9 mouse cellular contexts compared by ENCODE assay signal in genomic region chr9:72155250-72156138, GRCm38 (mm10). TPM values are rescaled to one million over a fixed set of nuclear protein-coding genes. Genes with fewer than 3 reads are reported as not detected.
DNase-seq lines count a peak whose midpoint lies in the region; ATAC-seq and TF ChIP-seq lines count a peak whose summit lies in the region.
"Had no signal": no experiment of that assay in that cellular context is flagged by ENCODE, and none has a peak within 500 bp of the region (broad histone marks: within the 10 kb centered on the region; RNA-seq: fewer than 3 reads in every experiment).

No protein-coding gene starts in this region.

- no peaks in the 10 kb centered on the region for H3K27me3 ChIP-seq in heart, adult 2 months (ENCODE audit: control insufficient read depth, insufficient read depth, low read length)
- no peaks in the 10 kb centered on the region for H3K27me3 ChIP-seq in intestine, embryonic 16.5 days (replicated peaks; ENCODE audit: control insufficient read depth, insufficient read depth, low read length)

- H3K36me3 ChIP-seq in heart, adult 2 months (ENCODE audit: control insufficient read depth, insufficient read depth, low read length): no peaks in the 10 kb centered on the region
- H3K36me3 ChIP-seq in intestine, embryonic 16.5 days (ENCODE audit: control insufficient read depth, insufficient read depth, low read length): no peaks in the 10 kb centered on the region

- no peak overlapping the region for H3K27ac ChIP-seq in heart, adult 2 months
- no peak overlapping the region for H3K27ac ChIP-seq in intestine, embryonic 16.5 days (ENCODE audit: low read length)

- no peak overlapping the region for H3K9ac ChIP-seq in heart, adult 2 months (ENCODE audit: low read depth, low read length)
- no peak overlapping the region for H3K9ac ChIP-seq in intestine, embryonic 16.5 days (ENCODE audit: low read depth, low read length)

- H3K79me2 ChIP-seq in heart, adult 2 months (replicated peaks; ENCODE audit: control insufficient read depth, insufficient read depth, low read length): no peaks in the 10 kb centered on the region

- H3K9me3 ChIP-seq in intestine, embryonic 16.5 days (ENCODE audit: control insufficient read depth, low read length): no peaks in the 10 kb centered on the region

- intact Hi-C loops in heart, adult 2 months (cut with DNase I): no loop called here
- intact Hi-C loops in heart, postnatal 10 days (cut with DNase I): no loop called here

- no peak for TF ChIP-seq EP300 in heart, adult 2 months (IDR thresholded peaks at IDR 0.05; ENCODE audit: insufficient read depth, low read depth, low read length)

- peak overlapping the region; percentile 20; the same call in 1 of the 2 replicates for H3K4me3 ChIP-seq in heart, adult 2 months
- peak overlapping the region; percentile 13; the same call in 1 of the 2 replicates for H3K4me3 ChIP-seq in intestine, embryonic 16.5 days (ENCODE audit: low read length)
- H3K4me3 ChIP-seq: myocyte had no signal

- no peaks in the 10 kb centered on the region; the same call in none of the 2 replicates for H3K4me1 ChIP-seq in heart, adult 2 months (ENCODE audit: control insufficient read depth, insufficient read depth, low read length)
- H3K4me1 ChIP-seq in intestine, embryonic 16.5 days (ENCODE audit: control insufficient read depth, insufficient read depth, low read length): 0 out of 2 replicates have a peak, but pooled peaks cover 3% of the 10 kb centered on the region

- 38% methylated on average over 21 of the region's 21 CpGs for WGBS in heart, adult 2 months
- WGBS in intestine, embryonic 16.5 days: 16% methylated on average over 21 of the region's 21 CpGs

- DNase-seq in heart, adult 2 months: no peak
- no peak for DNase-seq in heart, postnatal 10 days
- peak; percentile 7 for DNase-seq in thymus, postnatal 25 days
- no peak for DNase-seq in thymus, postnatal 10 days (ENCODE audit: low spot score in 2 of 2)
- peak; percentile 30 for DNase-seq in neural tube, embryonic 10.5 days (ENCODE audit: extremely low spot score, low spot score)
- no peak for DNase-seq in adipocyte (ENCODE audit: low spot score)

- peak overlapping the region; percentile 42 for H3K4me2 ChIP-seq in intestine, embryonic 16.5 days (ENCODE audit: low read depth, low read length)

- no peak for ATAC-seq in intestine, embryonic 16.5 days
- no peak for ATAC-seq in megakaryocyte progenitor cell, adult 5-6 weeks (replicated peaks; ENCODE audit: poor library complexity)

- no peak for TF ChIP-seq POLR2A in heart, adult 2 months (IDR thresholded peaks at IDR 0.05; ENCODE audit: insufficient read depth, low read depth, low read length)

- no peak for TF ChIP-seq CTCF in heart, adult 2 months (IDR thresholded peaks at IDR 0.05)

RNA-seq across cellular contexts. Expression of gene Tcf12, which starts 43.8 kb away (rescaled TPM):
- total RNA-seq in heart, adult 2 months (2021): 10 to 100 TPM; 29.7 to 33.9 TPM
- polyA plus RNA-seq in heart, adult 2 months (2012; rRNA removed): 38.0 and 62.8 TPM in 2 replicates
- total RNA-seq in heart, postnatal 10 days (2021): 10 to 100 TPM; 69.6 to 70.4 TPM
- polyA plus RNA-seq in intestine, embryonic 16.5 days (2015; fragmentation: Nextera tagmentation; extraction: Ambion mirVana): 23.9 and 26.0 TPM in 2 replicates
- 89.1 and 105 TPM in 2 replicates for total RNA-seq in megakaryocyte progenitor cell, adult 5-6 weeks (2015)
- total RNA-seq in megakaryocyte progenitor cell, adult 5-6 weeks (2017): 36.2 and 49.1 TPM in 2 replicates

Comparison
In these comparisons a context has a peak if more than half of its experiments do, and no peak if none do; other contexts are left out.
1. DNase-seq: peak in thymus, postnatal 25 days (single experiment) and neural tube, embryonic 10.5 days (single experiment); none in heart, adult 2 months (0 of 2), heart, postnatal 10 days (0 of 2), thymus, postnatal 10 days (0 of 2) and adipocyte (single experiment).